Mouse (Mus musculus): ENCODE measurements at regions not wholly inside any gene's neighbourhood (a gene's known extent, or its start where the extent isn't known, plus 50 kb on each side); places are given as distances from the start of the nearest gene placed in this dataset.

- no peak for DNase-seq (ENCODE audit: extremely low spot score in 1 of 2, low spot score in 2 of 2)
Measured at GRCm38 (mm10) chr7:125271356-125271755, 173.1 kb upstream of the Kdm8 start.

GRCm38 (mm10) chr7:125281371-125281770 lies 163.1 kb upstream of the Kdm8 start:
- no peak for DNase-seq (ENCODE audit: extremely low spot score in 1 of 2, low spot score in 2 of 2)
- intact Hi-C loops (cut with DNase I) = no loop called here

More at GRCm38 (mm10) chr7:125271356-125271755, 173.1 kb upstream of the Kdm8 start:
- intact Hi-C loops (cut with DNase I) = no loop called here

GRCm38 (mm10) chr7:125295226-125295625 lies 149.2 kb upstream of the Kdm8 start:
- no peak for DNase-seq (ENCODE audit: extremely low spot score in 1 of 2, low spot score in 2 of 2)
- intact Hi-C loops (cut with DNase I) = no loop called here

GRCm38 (mm10) chr7:125308433-125308832 lies 136.0 kb upstream of the Kdm8 start:
- intact Hi-C loops (cut with DNase I) = no loop called here
- no peak for DNase-seq (ENCODE audit: extremely low spot score in 1 of 2, low spot score in 2 of 2)

GRCm38 (mm10) chr7:125310971-125311370 lies 133.5 kb upstream of the Kdm8 start:
- intact Hi-C loops (cut with DNase I) = no loop called here
- DNase-seq (ENCODE audit: extremely low spot score in 1 of 2, low spot score in 2 of 2) = no peak

GRCm38 (mm10) chr7:125313604-125314003 lies 130.9 kb upstream of the Kdm8 start:
- intact Hi-C loops (cut with DNase I) = no loop called here
- DNase-seq (ENCODE audit: extremely low spot score in 1 of 2, low spot score in 2 of 2) = no peak

- DNase-seq (ENCODE audit: extremely low spot score in 1 of 2, low spot score in 2 of 2) = no peak
- intact Hi-C loops (cut with DNase I) = no loop called here
Measured at GRCm38 (mm10) chr7:125334769-125335168, 109.7 kb upstream of the Kdm8 start.

GRCm38 (mm10) chr7:125335586-125336165 lies 108.8 kb upstream of the Kdm8 start:
- intact Hi-C loops (cut with DNase I) = no loop called here
- DNase-seq (ENCODE audit: extremely low spot score in 1 of 2, low spot score in 2 of 2) = peak in 1 of 2 experiments; percentile 15

GRCm38 (mm10) chr7:125336826-125337225 lies 107.7 kb upstream of the Kdm8 start:
- no peak for DNase-seq (ENCODE audit: extremely low spot score in 1 of 2, low spot score in 2 of 2)
- intact Hi-C loops (cut with DNase I) = no loop called here

GRCm38 (mm10) chr7:125338177-125338751 lies 106.2 kb upstream of the Kdm8 start:
- intact Hi-C loops (cut with DNase I) = no loop called here

GRCm38 (mm10) chr7:125340326-125340905 lies 104.1 kb upstream of the Kdm8 start:
- DNase-seq (ENCODE audit: extremely low spot score in 1 of 2, low spot score in 2 of 2) = no peak
- intact Hi-C loops (cut with DNase I) = no loop called here

More at GRCm38 (mm10) chr7:125338177-125338751, 106.2 kb upstream of the Kdm8 start:
- no peak for DNase-seq (ENCODE audit: extremely low spot score in 1 of 2, low spot score in 2 of 2)

- intact Hi-C loops (cut with DNase I) = no loop called here
- DNase-seq (ENCODE audit: extremely low spot score in 1 of 2, low spot score in 2 of 2) = no peak
Measured at GRCm38 (mm10) chr7:125349606-125350005, 94.9 kb upstream of the Kdm8 start.

- peak in 1 of 2 experiments; percentile 9 for DNase-seq (ENCODE audit: extremely low spot score in 1 of 2, low spot score in 2 of 2)
- intact Hi-C loops (cut with DNase I) = no loop called here
Measured at GRCm38 (mm10) chr7:125354211-125354610, 90.3 kb upstream of the Kdm8 start.

GRCm38 (mm10) chr7:125354956-125355355 lies 89.5 kb upstream of the Kdm8 start:
- intact Hi-C loops (cut with DNase I) = no loop called here
- peak in 1 of 2 experiments; percentile 11 for DNase-seq (ENCODE audit: extremely low spot score in 1 of 2, low spot score in 2 of 2)

- intact Hi-C loops (cut with DNase I) = no loop called here
- no peak for DNase-seq (ENCODE audit: extremely low spot score in 1 of 2, low spot score in 2 of 2)
Measured at GRCm38 (mm10) chr7:125358016-125358415, 86.5 kb upstream of the Kdm8 start.

GRCm38 (mm10) chr7:125383021-125383420 lies 61.5 kb upstream of the Kdm8 start:
- intact Hi-C loops (cut with DNase I) = no loop called here
- no peak for DNase-seq (ENCODE audit: extremely low spot score in 1 of 2, low spot score in 2 of 2)

GRCm38 (mm10) chr7:125384171-125384570 lies 60.3 kb upstream of the Kdm8 start:
- intact Hi-C loops (cut with DNase I) = no loop called here
- no peak for DNase-seq (ENCODE audit: extremely low spot score in 1 of 2, low spot score in 2 of 2)

- DNase-seq (ENCODE audit: extremely low spot score in 1 of 2, low spot score in 2 of 2) = peak in 1 of 2 experiments; percentile 45
- intact Hi-C loops (cut with DNase I) = loop anchor here (5.0 to 10.0 kb wide), 3 partner anchors 608 to 1870 kb away; no protein-coding TSS in a partner anchor
Measured at GRCm38 (mm10) chr7:125392536-125392935, 51.9 kb upstream of the Kdm8 start.

GRCm38 (mm10) chr7:125393228-125393627 lies 51.2 kb upstream of the Kdm8 start:
- peak in 1 of 2 experiments; percentile 26 for DNase-seq (ENCODE audit: extremely low spot score in 1 of 2, low spot score in 2 of 2)
- intact Hi-C loops (cut with DNase I) = loop anchor here (5.0 to 10.0 kb wide), 3 partner anchors 608 to 1871 kb away; no protein-coding TSS in a partner anchor
